Mouse (Mus musculus) cortical plate, adult 2 months (tissue): ENCODE results near the gene Tnip3.

Experiments
- CTCF ChIP-seq: fragments of 200-500 bp; IDR thresholded peaks from 2 replicates; pipeline ENCODE4 v1.5.1; 2011; ENCODE audit warnings: mild to moderate bottlenecking, control low read depth, low read length; ENCODE audit not compliant: insufficient read depth; ENCODE audit errors: extremely low read depth
- POLR2A ChIP-seq: fragments of 200-500 bp; IDR thresholded peaks from 2 replicates; pipeline ENCODE4 v1.6.1; 2011; ENCODE audit warnings: mild to moderate bottlenecking, low read length, control low read depth; ENCODE audit not compliant: insufficient read depth; ENCODE audit errors: extremely low read depth

- TF ChIP-seq POLR2A = no peak
- no peak for TF ChIP-seq CTCF
Measured at GRCm38 (mm10) chr6:65513813-65514212, 11.3 kb upstream of the Tnip3 start.
